ENCODE assay signal across 12 mouse cellular contexts in the genomic region with DNA sequence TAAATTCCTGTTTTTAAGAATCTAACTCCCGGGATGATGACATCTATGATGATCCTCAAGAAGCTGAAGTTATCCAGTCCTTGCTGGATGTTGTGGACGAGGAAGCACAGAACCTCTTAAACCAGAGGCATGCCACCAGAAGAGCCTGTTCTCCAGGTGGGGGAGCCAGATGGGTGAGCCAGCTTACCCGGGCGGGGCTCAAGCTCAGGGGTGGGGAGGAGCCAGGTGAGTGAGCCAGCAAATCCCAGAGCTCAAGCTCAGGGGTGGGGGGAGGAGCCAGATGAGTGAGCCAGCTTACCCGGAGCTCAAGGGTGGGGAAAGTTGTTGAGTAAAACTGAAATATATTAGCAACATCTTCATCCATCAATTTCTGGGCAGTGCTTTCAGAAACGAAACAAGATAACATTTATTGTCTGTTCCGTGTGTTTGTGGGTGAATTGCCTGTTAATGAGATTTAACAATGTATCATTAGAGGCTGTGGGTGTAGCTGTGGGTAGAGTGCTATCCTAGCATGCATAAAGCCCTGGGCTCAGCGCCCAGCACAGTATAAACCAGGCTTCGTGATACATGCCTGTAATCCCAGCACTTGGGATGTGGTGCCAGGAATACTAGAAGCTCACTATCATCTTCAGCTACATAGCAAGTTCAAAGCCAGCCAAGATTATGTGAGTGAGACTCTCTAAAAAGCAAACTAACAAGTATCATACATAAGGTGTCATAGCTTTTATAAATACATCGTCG. TPM values are rescaled to one million over a fixed set of nuclear protein-coding genes. Genes with fewer than 3 reads are reported as not detected.
DNase-seq lines count a peak whose midpoint lies in the region; ATAC-seq lines count a peak whose summit lies in the region.
"Had no signal": no experiment of that assay in that cellular context is flagged by ENCODE, and none has a peak within 500 bp of the region (broad histone marks: within the 10 kb centered on the region; RNA-seq: fewer than 3 reads in every experiment).

No protein-coding gene starts in this region.

- H3K36me3 ChIP-seq in intestine, embryonic 15.5 days, result no peaks in the 10 kb centered on the region
- H3K36me3 ChIP-seq in hindbrain, embryonic 11.5 days (ENCODE audit: control insufficient read depth, insufficient read depth, low read length), result peaks cover 5% of the 10 kb centered on the region; the same call in 1 of the 2 replicates

- no peak overlapping the region for H3K4me3 ChIP-seq in intestine, embryonic 15.5 days (replicated peaks)
- H3K4me3 ChIP-seq in hindbrain, embryonic 11.5 days (ENCODE audit: low read depth, low read length), result no peak overlapping the region
- H3K4me3 ChIP-seq: heart, adult 2 months; limb, embryonic 12.5 days had no signal

- H3K4me1 ChIP-seq in intestine, embryonic 15.5 days (replicated peaks), result no peaks in the 10 kb centered on the region
- no peaks in the 10 kb centered on the region for H3K4me1 ChIP-seq in hindbrain, embryonic 11.5 days (replicated peaks; ENCODE audit: control insufficient read depth, insufficient read depth, low read length)
- H3K4me1 ChIP-seq: limb, embryonic 12.5 days had no signal

- peak; percentile 8 to 15 for DNase-seq in adrenal gland, postnatal 36 days
- DNase-seq in adrenal gland, postnatal 10 days, result no peak
- peak; percentile 10 for DNase-seq in thymus, postnatal 14 days
- no peak for DNase-seq in thymus, adult 18-20 months
- peak; percentile 76 for DNase-seq in testis, postnatal 10 days (ENCODE audit: low spot score)
- DNase-seq in heart, adult 8-10 months (ENCODE audit: low spot score), result no peak
- no peak for DNase-seq in hindbrain, embryonic 11.5 days (ENCODE audit: low spot score)
- DNase-seq: heart, adult 2 months; kidney, adult 11 months had no signal

- H3K27ac ChIP-seq in intestine, embryonic 15.5 days, result no peak overlapping the region
- no peak overlapping the region for H3K27ac ChIP-seq in hindbrain, embryonic 11.5 days (ENCODE audit: low read depth, low read length)
- H3K27ac ChIP-seq: heart, adult 2 months; limb, embryonic 12.5 days had no signal

- no peaks in the 10 kb centered on the region for H3K27me3 ChIP-seq in intestine, embryonic 15.5 days (replicated peaks)
- no peaks in the 10 kb centered on the region for H3K27me3 ChIP-seq in hindbrain, embryonic 11.5 days (ENCODE audit: control insufficient read depth, insufficient read depth, low read length)
- H3K27me3 ChIP-seq: limb, embryonic 12.5 days had no signal

- ATAC-seq in intestine, embryonic 15.5 days, result peak; percentile 69
- ATAC-seq in hindbrain, embryonic 11.5 days (ENCODE audit: low FRiP score), result no peak

- H3K4me2 ChIP-seq in intestine, embryonic 15.5 days (replicated peaks), result no peak overlapping the region
- H3K4me2 ChIP-seq in hindbrain, embryonic 11.5 days (replicated peaks; ENCODE audit: low read depth, low read length), result no peak overlapping the region
- H3K4me2 ChIP-seq: limb, embryonic 12.5 days had no signal

- H3K9me3 ChIP-seq in intestine, embryonic 15.5 days, result no peaks in the 10 kb centered on the region
- no peaks in the 10 kb centered on the region for H3K9me3 ChIP-seq in hindbrain, embryonic 11.5 days (ENCODE audit: control insufficient read depth, low read length)
- H3K9me3 ChIP-seq: limb, embryonic 12.5 days had no signal

- 61% methylated on average over 11 of the region's 11 CpGs for WGBS in intestine, embryonic 15.5 days
- WGBS in hindbrain, embryonic 11.5 days, result 81% methylated on average over 11 of the region's 11 CpGs

- no peak overlapping the region for H3K9ac ChIP-seq in intestine, embryonic 15.5 days
- no peak overlapping the region for H3K9ac ChIP-seq in hindbrain, embryonic 11.5 days (ENCODE audit: low read depth, low read length)
- H3K9ac ChIP-seq: limb, embryonic 12.5 days had no signal

RNA-seq across cellular contexts. Expression of gene Slc10a6, which starts 49.4 kb away (rescaled TPM):
- total RNA-seq in adrenal gland, postnatal 36 days (2021), result 1 to 10 TPM; 1.0 to 3.6 TPM
- total RNA-seq in adrenal gland, postnatal 10 days (2021), result 1 to 10 TPM; 1.6 to 2.5 TPM
- polyA plus RNA-seq in intestine, embryonic 15.5 days (2015; fragmentation: Nextera tagmentation; extraction: Ambion mirVana), result 0.49 and 0.68 TPM in 2 replicates
- total RNA-seq in heart, adult 8-10 months (2022), result 1 to 10 TPM; 3.7 to 6.3 (median 4.4) TPM
- polyA plus RNA-seq in hindbrain, embryonic 11.5 days (2014; fragmentation: Nextera tagmentation; extraction: Ambion mirVana), result 0.22 and 0.40 TPM in 2 replicates
- polyA plus RNA-seq: embryonic facial prominence, embryonic 11.5 days had no signal

Comparison
In these comparisons a context has a peak if more than half of its experiments do, and no peak if none do; other contexts are left out.
1. DNase-seq: peak in adrenal gland, postnatal 36 days (2 of 2), thymus, postnatal 14 days (single experiment) and testis, postnatal 10 days (single experiment); none in adrenal gland, postnatal 10 days (single experiment), thymus, adult 18-20 months (0 of 2), heart, adult 8-10 months (single experiment) and hindbrain, embryonic 11.5 days (single experiment).